Mouse (Mus musculus): ENCODE data around the gene Phospho2. TPM values are rescaled to one million over a fixed set of nuclear protein-coding genes. Genes with fewer than 3 reads are reported as not detected.
A peak's percentile ranks its signal among the peaks of the same experiment; 100 is the strongest.

The Phospho2 gene
- polyA plus RNA-seq, 1 experiment from 2014 or later: 24.5 TPM

DNA sequence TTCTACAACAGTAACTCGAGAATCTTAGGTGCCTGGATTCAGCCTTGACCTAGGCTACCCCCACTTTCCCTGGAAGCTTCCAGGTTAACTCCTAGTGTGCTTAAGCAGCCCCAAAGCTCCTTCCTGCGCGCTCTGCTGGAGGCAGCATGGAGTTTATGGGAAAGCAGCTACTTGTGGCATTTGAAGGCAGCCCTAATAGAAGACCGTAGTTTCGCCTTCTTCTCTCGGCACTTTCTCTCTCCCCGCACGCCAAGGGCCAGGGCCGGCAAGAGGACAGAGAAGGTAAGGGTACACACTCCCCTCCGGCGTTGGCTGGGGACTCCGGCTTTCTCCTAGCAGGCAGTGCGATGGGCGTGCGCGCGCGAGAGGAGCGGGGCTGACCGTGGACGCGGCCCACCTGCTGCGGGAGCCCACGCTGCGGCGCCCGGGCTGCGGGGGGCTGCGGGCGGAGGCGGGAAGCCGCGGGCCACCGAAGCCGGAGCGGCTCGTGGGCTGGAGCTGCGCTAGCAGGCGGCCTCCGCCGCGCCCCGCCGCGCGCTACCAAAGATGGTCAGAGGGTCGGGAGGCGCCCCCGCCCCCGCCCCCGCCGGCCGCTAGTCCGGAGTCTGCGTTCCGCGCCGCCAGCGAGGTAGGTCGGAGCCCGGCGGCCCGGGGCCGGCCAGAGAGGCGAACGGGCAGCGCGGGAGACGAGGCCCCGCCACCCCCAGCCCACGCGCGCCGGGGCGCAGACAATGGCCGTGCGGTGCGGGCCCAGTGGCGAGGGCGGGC lies 33.1 kb downstream of the Phospho2 start:
- H3K4me1 ChIP-seq (ENCODE audit: insufficient read depth, low read length): peaks cover 22% of the 10 kb centered on the region; the same call in 1 of the 2 replicates
- H3K9ac ChIP-seq (replicated peaks; ENCODE audit: low read length): peak overlapping the region; percentile 95
- peak overlapping the region; percentile 84 for H3K4me3 ChIP-seq (ENCODE audit: low read length)
- H3K27me3 ChIP-seq (ENCODE audit: insufficient read depth, low read length): no peaks in the 10 kb centered on the region
- ATAC-seq (ENCODE audit: low FRiP score, low TSS enrichment): peak; percentile 83
- peak overlapping the region; percentile 95 for H3K27ac ChIP-seq (ENCODE audit: low read length)
- peak overlapping the region; percentile 84 for H3K4me2 ChIP-seq (replicated peaks; ENCODE audit: low read depth, low read length)
- peaks cover 7% of the 10 kb centered on the region; the same call in 1 of the 2 replicates for H3K36me3 ChIP-seq (ENCODE audit: insufficient read depth, low read length)
- no peaks in the 10 kb centered on the region for H3K9me3 ChIP-seq (ENCODE audit: low read length)
- under 1% methylated on average over 61 of the region's 80 CpGs for WGBS

- peak overlapping the region; percentile 95 for H3K27ac ChIP-seq (ENCODE audit: low read length)
- ATAC-seq (ENCODE audit: low FRiP score, low TSS enrichment): peak; percentile 85
- H3K9ac ChIP-seq (replicated peaks; ENCODE audit: low read length): peak overlapping the region; percentile 95
- 3% methylated on average over 39 of the region's 45 CpGs for WGBS
- H3K9me3 ChIP-seq (ENCODE audit: low read length): no peaks in the 10 kb centered on the region
- H3K4me2 ChIP-seq (replicated peaks; ENCODE audit: low read depth, low read length): peak overlapping the region; percentile 84
- H3K4me1 ChIP-seq (ENCODE audit: insufficient read depth, low read length): peaks cover 22% of the 10 kb centered on the region; the same call in 1 of the 2 replicates
- H3K27me3 ChIP-seq (ENCODE audit: insufficient read depth, low read length): no peaks in the 10 kb centered on the region
- peaks cover 7% of the 10 kb centered on the region; the same call in 1 of the 2 replicates for H3K36me3 ChIP-seq (ENCODE audit: insufficient read depth, low read length)
- peak overlapping the region; percentile 84 for H3K4me3 ChIP-seq (ENCODE audit: low read length)
Observed at GRCm38 (mm10) chr2:69823129-69823677, 33.8 kb downstream of the Phospho2 start.

DNA sequence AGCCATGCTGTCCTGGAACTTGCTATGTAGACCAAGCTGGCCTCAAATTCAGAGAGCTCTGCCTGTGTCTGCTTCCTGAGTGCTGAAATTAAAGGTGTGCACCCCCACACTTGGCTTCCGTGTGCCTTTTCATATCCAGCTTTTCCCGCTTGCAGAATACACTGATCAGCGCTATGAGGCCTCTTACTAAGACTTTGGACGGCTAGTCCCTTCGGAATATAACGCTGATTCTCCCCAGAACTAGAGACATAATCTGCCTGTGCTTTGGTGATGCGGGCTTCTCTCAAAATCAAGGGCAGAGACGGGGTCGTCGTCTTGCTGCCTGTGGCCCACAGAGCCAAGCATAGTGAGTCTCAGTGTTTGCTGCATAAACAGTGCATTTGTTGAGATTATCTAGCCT lies 36.5 kb downstream of the Phospho2 start:
- no peak overlapping the region for H3K4me3 ChIP-seq (ENCODE audit: low read length)
- WGBS: 86% methylated on average over 10 of the region's 10 CpGs
- H3K36me3 ChIP-seq (ENCODE audit: insufficient read depth, low read length): peaks cover 26% of the 10 kb centered on the region; the same call in 1 of the 2 replicates
- H3K27ac ChIP-seq (ENCODE audit: low read length): no peak overlapping the region
- peaks cover 22% of the 10 kb centered on the region; the same call in 1 of the 2 replicates for H3K4me1 ChIP-seq (ENCODE audit: insufficient read depth, low read length)
- ATAC-seq (ENCODE audit: low FRiP score, low TSS enrichment): no peak
- H3K9ac ChIP-seq (replicated peaks; ENCODE audit: low read length): no peak overlapping the region
- no peaks in the 10 kb centered on the region for H3K9me3 ChIP-seq (ENCODE audit: low read length)
- no peak overlapping the region for H3K4me2 ChIP-seq (replicated peaks; ENCODE audit: low read depth, low read length)
- H3K27me3 ChIP-seq (ENCODE audit: insufficient read depth, low read length): no peaks in the 10 kb centered on the region

DNA sequence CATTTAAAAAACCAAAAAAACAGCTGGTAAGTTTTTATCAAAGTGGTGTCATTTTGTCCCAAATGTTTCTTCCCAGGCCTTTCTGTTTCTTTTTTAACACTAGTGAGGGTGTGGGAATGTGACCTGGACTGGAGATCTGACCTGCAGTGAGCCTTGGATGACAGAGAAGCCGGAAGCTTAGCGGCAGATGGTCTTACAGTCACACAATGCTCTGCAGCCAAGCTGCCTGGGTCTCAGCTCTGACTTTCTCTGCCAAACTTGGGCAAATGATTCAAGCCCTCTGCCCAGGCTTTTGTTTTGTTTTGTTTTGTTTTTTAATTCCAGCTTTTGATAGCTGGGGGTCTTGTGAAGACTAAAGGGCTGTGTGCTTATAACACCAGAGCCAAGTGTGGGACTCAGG lies 37.0 kb downstream of the Phospho2 start:
- no peak overlapping the region for H3K4me3 ChIP-seq (ENCODE audit: low read length)
- no peak overlapping the region for H3K4me2 ChIP-seq (replicated peaks; ENCODE audit: low read depth, low read length)
- 0 out of 2 replicates have a peak overlapping the region, but pooled peaks have one; percentile 16 for H3K9ac ChIP-seq (replicated peaks; ENCODE audit: low read length)
- H3K9me3 ChIP-seq (ENCODE audit: low read length): no peaks in the 10 kb centered on the region
- peaks cover 30% of the 10 kb centered on the region; the same call in 1 of the 2 replicates for H3K36me3 ChIP-seq (ENCODE audit: insufficient read depth, low read length)
- H3K27ac ChIP-seq (ENCODE audit: low read length): no peak overlapping the region
- H3K27me3 ChIP-seq (ENCODE audit: insufficient read depth, low read length): no peaks in the 10 kb centered on the region
- no peak for ATAC-seq (ENCODE audit: low FRiP score, low TSS enrichment)
- 49% methylated on average over 2 of the region's 2 CpGs for WGBS
- peaks cover 22% of the 10 kb centered on the region; the same call in 1 of the 2 replicates for H3K4me1 ChIP-seq (ENCODE audit: insufficient read depth, low read length)

DNA sequence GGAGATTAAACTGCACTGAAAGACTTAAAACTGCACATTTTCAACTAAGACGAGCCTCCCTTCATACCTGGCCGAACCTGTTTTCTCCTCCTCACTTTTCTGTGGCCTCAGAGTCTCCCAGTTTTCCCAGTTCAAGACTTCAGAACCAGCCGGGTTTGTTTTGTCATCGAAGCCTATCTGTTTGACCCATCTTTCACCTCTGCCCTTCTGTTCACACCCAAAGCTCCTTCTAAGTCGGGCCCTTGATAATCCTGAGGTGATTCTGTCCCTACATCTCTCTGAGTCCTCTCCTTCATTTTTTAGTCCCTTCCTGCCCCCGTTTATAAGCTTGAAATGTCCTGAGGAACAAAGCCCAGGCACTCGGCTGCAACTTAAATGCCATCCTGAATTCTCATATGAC lies 38.6 kb downstream of the Phospho2 start:
- H3K27ac ChIP-seq (ENCODE audit: low read length): no peak overlapping the region
- H3K4me2 ChIP-seq (replicated peaks; ENCODE audit: low read depth, low read length): no peak overlapping the region
- H3K4me3 ChIP-seq (ENCODE audit: low read length): no peak overlapping the region
- peaks cover 34% of the 10 kb centered on the region; the same call in 1 of the 2 replicates for H3K36me3 ChIP-seq (ENCODE audit: insufficient read depth, low read length)
- 28% methylated on average over 7 of the region's 7 CpGs for WGBS
- peaks cover 16% of the 10 kb centered on the region; the same call in 1 of the 2 replicates for H3K4me1 ChIP-seq (ENCODE audit: insufficient read depth, low read length)
- H3K9ac ChIP-seq (replicated peaks; ENCODE audit: low read length): no peak overlapping the region
- H3K27me3 ChIP-seq (ENCODE audit: insufficient read depth, low read length): no peaks in the 10 kb centered on the region
- no peak for ATAC-seq (ENCODE audit: low FRiP score, low TSS enrichment)
- H3K9me3 ChIP-seq (ENCODE audit: low read length): no peaks in the 10 kb centered on the region

DNA sequence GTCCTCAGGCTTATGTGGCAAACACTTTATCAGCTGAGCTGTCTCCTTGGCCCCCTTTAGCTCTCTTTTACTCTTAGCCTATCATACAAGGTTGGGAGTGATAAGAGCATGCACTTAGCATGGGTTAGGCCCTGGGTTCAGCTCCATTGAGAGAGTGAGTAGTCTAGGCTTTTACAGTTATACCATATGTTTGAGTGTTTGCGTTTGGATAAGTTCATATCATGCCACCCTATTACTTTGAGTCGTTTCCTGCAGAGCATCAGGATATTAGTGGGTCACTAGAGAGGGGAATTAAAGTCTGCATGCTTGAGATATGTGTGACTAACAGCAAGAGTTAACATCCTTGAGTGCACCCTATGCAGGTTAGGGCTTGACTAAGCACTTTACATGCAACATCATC lies 40.3 kb downstream of the Phospho2 start:
- H3K4me3 ChIP-seq (ENCODE audit: low read length): no peak overlapping the region
- H3K27me3 ChIP-seq (ENCODE audit: insufficient read depth, low read length): no peaks in the 10 kb centered on the region
- no peak overlapping the region for H3K27ac ChIP-seq (ENCODE audit: low read length)
- WGBS: 90% methylated on average over 2 of the region's 2 CpGs
- peaks cover 6% of the 10 kb centered on the region; the same call in 1 of the 2 replicates for H3K4me1 ChIP-seq (ENCODE audit: insufficient read depth, low read length)
- no peak for ATAC-seq (ENCODE audit: low FRiP score, low TSS enrichment)
- peaks cover 44% of the 10 kb centered on the region for H3K36me3 ChIP-seq (ENCODE audit: insufficient read depth, low read length)
- no peaks in the 10 kb centered on the region for H3K9me3 ChIP-seq (ENCODE audit: low read length)
- no peak overlapping the region for H3K9ac ChIP-seq (replicated peaks; ENCODE audit: low read length)
- H3K4me2 ChIP-seq (replicated peaks; ENCODE audit: low read depth, low read length): no peak overlapping the region

- H3K4me2 ChIP-seq (replicated peaks; ENCODE audit: low read depth, low read length): no peak overlapping the region
- H3K9ac ChIP-seq (replicated peaks; ENCODE audit: low read length): no peak overlapping the region
- H3K36me3 ChIP-seq (ENCODE audit: insufficient read depth, low read length): peaks cover 46% of the 10 kb centered on the region
- no peaks in the 10 kb centered on the region for H3K27me3 ChIP-seq (ENCODE audit: insufficient read depth, low read length)
- no peak overlapping the region for H3K27ac ChIP-seq (ENCODE audit: low read length)
- H3K4me3 ChIP-seq (ENCODE audit: low read length): no peak overlapping the region
- H3K4me1 ChIP-seq (ENCODE audit: insufficient read depth, low read length): peaks cover 6% of the 10 kb centered on the region; the same call in 1 of the 2 replicates
- ATAC-seq (ENCODE audit: low FRiP score, low TSS enrichment): no peak
- H3K9me3 ChIP-seq (ENCODE audit: low read length): no peaks in the 10 kb centered on the region
- WGBS: 90% methylated on average over 8 of the region's 8 CpGs
Observed at GRCm38 (mm10) chr2:69830116-69830515, 40.7 kb downstream of the Phospho2 start.

DNA sequence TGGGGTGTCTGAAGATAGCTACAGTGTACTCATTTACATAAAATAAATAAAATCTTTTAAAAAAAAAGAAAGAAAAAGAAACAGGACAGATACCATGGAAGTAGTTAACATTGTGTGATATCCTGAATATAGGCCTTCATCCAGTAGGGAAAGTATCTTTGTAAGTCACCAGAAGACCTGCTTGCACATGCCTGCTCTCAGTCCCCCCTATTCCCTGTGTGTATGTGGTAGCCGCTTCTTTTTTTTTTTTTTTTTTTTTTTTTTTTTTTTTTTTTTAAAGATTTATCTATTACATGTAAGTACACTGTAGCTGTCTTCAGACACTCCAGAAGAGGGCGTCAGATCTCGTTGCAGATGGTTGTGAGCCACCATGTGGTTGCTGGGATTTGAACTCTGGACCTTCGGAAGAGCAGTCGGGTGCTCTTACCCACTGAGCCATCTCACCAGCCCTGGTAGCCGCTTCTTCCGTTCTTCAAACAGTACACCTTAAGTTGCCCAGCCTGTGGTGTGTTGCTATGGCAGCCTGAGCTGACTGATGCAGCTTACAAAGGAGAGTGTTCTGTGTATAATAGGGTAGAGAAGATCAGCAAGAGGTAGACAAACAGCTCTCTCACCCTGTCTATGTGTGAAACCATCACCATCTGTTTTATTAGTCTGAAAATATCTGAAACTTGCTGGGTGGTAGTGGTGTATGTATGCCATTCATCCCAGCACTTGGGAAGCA lies 48.0 kb downstream of the Phospho2 start:
- H3K27ac ChIP-seq (ENCODE audit: low read length): no peak overlapping the region
- no peak overlapping the region for H3K9ac ChIP-seq (replicated peaks; ENCODE audit: low read length)
- H3K36me3 ChIP-seq (ENCODE audit: insufficient read depth, low read length): peaks cover 24% of the 10 kb centered on the region
- no peaks in the 10 kb centered on the region for H3K9me3 ChIP-seq (ENCODE audit: low read length)
- H3K4me3 ChIP-seq (ENCODE audit: low read length): no peak overlapping the region
- H3K4me2 ChIP-seq (replicated peaks; ENCODE audit: low read depth, low read length): no peak overlapping the region
- ATAC-seq (ENCODE audit: low FRiP score, low TSS enrichment): no peak
- no peaks in the 10 kb centered on the region for H3K4me1 ChIP-seq (ENCODE audit: insufficient read depth, low read length)
- no peaks in the 10 kb centered on the region for H3K27me3 ChIP-seq (ENCODE audit: insufficient read depth, low read length)
- WGBS: 93% methylated on average over 7 of the region's 7 CpGs

- H3K27me3 ChIP-seq (ENCODE audit: insufficient read depth, low read length): no peaks in the 10 kb centered on the region
- peaks cover 23% of the 10 kb centered on the region for H3K36me3 ChIP-seq (ENCODE audit: insufficient read depth, low read length)
- no peaks in the 10 kb centered on the region for H3K9me3 ChIP-seq (ENCODE audit: low read length)
- no peak overlapping the region for H3K27ac ChIP-seq (ENCODE audit: low read length)
- no peak for ATAC-seq (ENCODE audit: low FRiP score, low TSS enrichment)
- no peaks in the 10 kb centered on the region for H3K4me1 ChIP-seq (ENCODE audit: insufficient read depth, low read length)
- WGBS: 41% methylated on average over 3 of the region's 3 CpGs
- no peak overlapping the region for H3K4me3 ChIP-seq (ENCODE audit: low read length)
- H3K9ac ChIP-seq (replicated peaks; ENCODE audit: low read length): no peak overlapping the region
- H3K4me2 ChIP-seq (replicated peaks; ENCODE audit: low read depth, low read length): no peak overlapping the region
Observed at GRCm38 (mm10) chr2:69837996-69838395, 48.6 kb downstream of the Phospho2 start.

Measured in kidney, embryonic 16.5 days (tissue).